Mouse (Mus musculus): ENCODE measurements at regions not wholly inside any gene's neighbourhood (a gene's known extent, or its start where the extent isn't known, plus 50 kb on each side); places are given as distances from the start of the nearest gene placed in this dataset.

GRCm38 (mm10) chr10:122515698-122516097, 67.4 kb downstream of the Avpr1a start:
- TF ChIP-seq CTCF (IDR thresholded peaks at IDR 0.05; ENCODE audit: low read depth) (no peak), EP300 (IDR thresholded peaks at IDR 0.05; ENCODE audit: low read depth) (no peak)

Measured in heart, postnatal 0 days (tissue).